Mouse (Mus musculus) cerebellum, adult 2 months (tissue): Measurements from ENCODE around the gene Tph1. TPM values are rescaled to one million over a fixed set of nuclear protein-coding genes. Genes with fewer than 3 reads are reported as not detected.
A peak's percentile ranks its signal among the peaks of the same experiment; 100 is the strongest.
"Not testable (repeated sequence)": the region's sequence is repeated elsewhere in the genome, so short reads cannot be mapped to it uniquely, and the experiment has no call there.

Source experiments
- DNase-seq, 2 experiments: peaks; one replicate each; pipeline ENCODE4 v3.0.0; 2021
- H3K27ac ChIP-seq: fragments of 200-500 bp; 2 replicates; pipeline ENCODE4 v1.5.1; 2012; ENCODE audit warnings: low read length, control low read depth, inconsistent platforms; ENCODE audit not compliant: insufficient read depth
- H3K27me3 ChIP-seq: fragments of 200-500 bp; 2 replicates; pipeline ENCODE4 v1.6.1; 2012; ENCODE audit warnings: inconsistent platforms, mild to moderate bottlenecking, low read length, moderate library complexity; ENCODE audit not compliant: control insufficient read depth, insufficient read depth
- H3K4me1 ChIP-seq: fragments of 200-500 bp; 2 replicates; pipeline ENCODE4 v1.6.1; 2011; ENCODE audit warnings: low read length; ENCODE audit not compliant: control insufficient read depth, insufficient read depth
- H3K4me3 ChIP-seq: fragments of 200-500 bp; replicated peaks from 2 replicates; pipeline ENCODE3; 2011; ENCODE audit warnings: mild to moderate bottlenecking, low read depth, low read length, control low read depth; ENCODE audit not compliant: insufficient read depth
- CTCF ChIP-seq: fragments of 200-500 bp; IDR thresholded peaks from 2 replicates; pipeline ENCODE4 v1.5.1; 2011; ENCODE audit warnings: low read depth, mild to moderate bottlenecking, control low read depth, low read length, moderate library complexity, borderline replicate concordance; ENCODE audit not compliant: insufficient read depth
- POLR2A ChIP-seq: fragments of 200-500 bp; IDR thresholded peaks from 2 replicates; pipeline ENCODE4 v1.6.1; 2011; ENCODE audit warnings: low read length, control low read depth, borderline replicate concordance; ENCODE audit not compliant: insufficient read depth
- WGBS: fragments of 180-500 bp; shearing (Covaris S2); methylation state at CpG from one replicate; pipeline ENCODE4 v1.1.7; 2018; 5-methylcytosine and 5-hydroxymethylcytosine counted together
- polyA plus RNA-seq: library from polyadenylated mRNA; depleted of rRNA; stranded (reverse); fragments of >200 nt; gene quantifications from 2 replicates; pipeline ENCODE4 v1.2.3, GENCODE M21; 2012

Tph1 gene
- polyA plus RNA-seq, 1 experiment: not detected

DNA sequence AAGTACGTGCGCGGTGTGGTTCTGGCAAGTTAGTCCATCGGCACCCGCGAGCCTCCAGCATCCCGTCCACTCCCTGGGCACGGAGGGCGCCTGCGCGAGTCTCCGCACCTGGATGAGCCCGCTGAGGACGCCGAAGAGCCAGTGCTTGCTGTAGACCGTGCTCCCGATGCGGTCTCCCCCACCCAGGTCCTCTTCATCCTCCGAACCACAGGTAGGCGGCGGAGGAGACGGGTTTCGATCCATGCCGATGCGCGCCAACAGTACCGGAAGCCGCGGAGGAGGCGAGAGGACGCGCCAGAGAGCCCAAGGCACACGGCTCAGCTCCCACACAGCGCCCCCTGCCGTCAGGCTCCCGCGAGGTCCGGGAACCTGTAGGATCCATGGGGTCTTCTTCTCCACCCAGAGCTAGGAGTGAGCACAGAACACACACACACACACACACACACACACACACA, 38.1 kb upstream of the Tph1 start, which contains the start of gene Saal1:
Saal1 (minus strand) TSS at position 291 of the 455 bp plus-strand sequence.
- peak within 1 kb of the TSS; percentile 72 for H3K4me3 ChIP-seq
- no peaks in the 10 kb centered on the region for H3K27me3 ChIP-seq
- peak within 1 kb of the TSS; percentile 75 for H3K27ac ChIP-seq
- TF ChIP-seq CTCF: peak; percentile 84
- peak; percentile 62; the same call in 1 of the 2 replicates for TF ChIP-seq POLR2A
- peaks cover 4% of the 10 kb centered on the region; the same call in 1 of the 2 replicates for H3K4me1 ChIP-seq
- peak; percentile 85 to 89 for DNase-seq
- under 1% methylated on average over 38 of the region's 38 CpGs for WGBS

DNA sequence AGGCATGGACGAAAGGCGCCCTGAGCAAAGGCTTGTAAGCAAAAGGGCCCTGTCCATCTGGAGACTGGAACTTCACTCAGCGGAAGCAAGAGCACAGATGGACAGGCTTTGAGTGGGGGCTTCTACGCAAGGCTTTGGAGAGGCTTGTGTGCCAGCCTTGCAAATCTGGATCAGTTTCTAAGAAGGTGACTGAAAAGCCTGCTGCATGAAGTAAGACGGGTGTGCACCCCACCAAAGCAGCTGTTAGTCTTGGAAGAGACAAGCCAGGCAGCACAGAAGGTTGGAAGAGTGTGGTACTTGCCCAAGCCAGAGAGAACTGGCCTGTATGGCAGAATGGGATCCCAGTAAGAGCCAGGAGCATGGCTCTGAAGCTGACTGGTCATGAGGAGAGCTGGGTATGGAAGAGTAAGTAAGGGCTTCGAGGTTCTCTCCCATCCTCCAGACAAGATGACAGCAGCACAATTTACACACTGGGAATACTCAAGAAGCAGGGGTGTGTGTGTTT, 28.2 kb upstream of the Tph1 start:
- H3K27me3 ChIP-seq: no peaks in the 10 kb centered on the region
- no peak overlapping the region for H3K4me3 ChIP-seq
- 24% methylated on average over 6 of the region's 6 CpGs for WGBS
- TF ChIP-seq CTCF: no peak
- TF ChIP-seq POLR2A: no peak
- H3K27ac ChIP-seq: no peak overlapping the region
- DNase-seq: peak; percentile 38 to 72
- H3K4me1 ChIP-seq: peaks cover 5% of the 10 kb centered on the region; the same call in 1 of the 2 replicates

DNA sequence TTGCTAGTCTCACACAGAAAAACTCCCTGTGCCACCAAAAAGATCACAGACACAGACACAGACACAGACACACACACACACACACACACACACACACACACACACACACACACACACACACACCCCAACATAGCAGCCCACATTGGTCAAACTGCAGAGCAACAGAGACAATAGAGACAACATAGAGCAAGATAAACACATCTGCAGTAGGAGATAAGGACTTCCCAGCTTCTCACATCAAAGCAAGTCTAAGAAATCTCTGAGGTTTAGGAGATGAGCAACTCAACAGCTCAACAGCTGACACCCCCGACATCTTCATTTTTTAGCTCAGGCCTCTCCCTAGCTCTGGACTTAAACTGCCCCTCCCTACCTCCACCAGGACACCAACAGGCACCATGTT, 24.4 kb upstream of the Tph1 start:
- 89% methylated on average over 1 of the region's 1 CpGs for WGBS
- no peak overlapping the region for H3K27ac ChIP-seq
- H3K4me3 ChIP-seq: no peak overlapping the region
- H3K4me1 ChIP-seq: peaks cover 5% of the 10 kb centered on the region; the same call in 1 of the 2 replicates
- no peak for DNase-seq
- TF ChIP-seq CTCF: no peak
- TF ChIP-seq POLR2A: no peak
- H3K27me3 ChIP-seq: no peaks in the 10 kb centered on the region

DNA sequence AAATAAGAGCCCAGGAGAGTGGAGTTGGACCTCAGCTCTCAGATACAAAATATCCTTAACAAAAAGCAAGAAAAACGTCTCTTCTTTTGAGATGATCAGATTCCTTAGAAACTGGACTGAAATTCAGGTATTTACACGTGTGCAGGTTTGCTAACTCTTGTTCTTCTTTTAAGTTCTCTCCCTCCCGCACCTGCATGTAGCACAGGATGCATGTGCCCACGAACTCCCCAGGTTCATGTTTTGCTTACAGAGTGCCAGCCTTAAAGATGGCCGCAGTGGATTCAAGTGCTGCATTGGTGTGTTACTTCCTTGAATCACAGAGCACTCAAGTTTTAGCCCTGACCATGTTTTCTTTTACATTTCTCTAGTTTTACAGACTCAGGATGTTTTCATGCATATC, 14.5 kb upstream of the Tph1 start:
- Histone ChIP-seq H3K4me3 (no peak overlapping the region), H3K4me1 (no peaks in the 10 kb centered on the region), H3K27me3 (no peaks in the 10 kb centered on the region), H3K27ac (no peak overlapping the region)
- DNase-seq: no peak
- 90% methylated on average over 5 of the region's 5 CpGs for WGBS
- TF ChIP-seq CTCF (no peak), POLR2A (no peak)

DNA sequence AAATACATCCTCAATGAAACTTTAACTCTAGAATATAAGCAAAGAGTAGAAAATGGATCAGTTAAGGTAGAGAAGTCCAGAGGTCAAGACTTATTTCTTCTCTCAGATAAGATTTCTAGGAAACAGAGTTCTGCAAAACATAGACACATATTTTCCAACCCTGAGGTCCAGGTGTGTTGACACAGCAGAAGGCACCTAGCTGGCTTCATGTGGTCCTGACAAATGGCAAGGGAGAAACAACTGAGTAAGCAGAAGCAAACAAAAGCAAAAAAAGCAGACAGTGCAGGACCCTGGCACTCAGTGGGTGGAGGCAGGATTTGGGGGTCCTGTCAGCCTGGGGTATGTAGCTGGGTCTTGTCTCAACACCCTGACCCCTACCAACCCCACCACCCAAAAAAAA, 8.4 kb upstream of the Tph1 start:
- Histone ChIP-seq H3K4me3 (no peak overlapping the region), H3K4me1 (peaks cover 17% of the 10 kb centered on the region), H3K27ac (no peak overlapping the region), H3K27me3 (no peaks in the 10 kb centered on the region)
- TF ChIP-seq CTCF (no peak), POLR2A (no peak)
- no peak for DNase-seq

DNA sequence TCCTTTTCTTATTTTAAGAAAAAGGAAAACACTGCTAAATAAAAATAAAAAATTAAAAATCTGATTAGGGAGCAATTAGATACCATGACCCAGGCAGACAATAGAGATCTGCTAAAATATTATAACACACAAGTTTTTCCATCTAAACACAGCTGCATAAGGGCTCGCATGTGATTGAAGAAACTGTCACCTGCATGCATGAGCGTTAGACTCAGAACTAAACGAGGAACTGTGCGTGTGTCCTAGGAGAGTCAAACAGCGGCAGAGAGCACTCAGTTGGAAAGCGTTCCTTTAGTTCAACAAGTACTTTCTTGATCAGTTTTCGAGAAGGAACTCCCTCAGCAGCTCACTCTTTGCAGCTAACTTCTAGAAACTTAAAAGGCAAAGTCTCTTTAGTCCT, 6.7 kb upstream of the Tph1 start:
- H3K4me3 ChIP-seq, H3K27ac ChIP-seq: not testable (repeated sequence)
- WGBS: 87% methylated on average over 7 of the region's 7 CpGs

DNA sequence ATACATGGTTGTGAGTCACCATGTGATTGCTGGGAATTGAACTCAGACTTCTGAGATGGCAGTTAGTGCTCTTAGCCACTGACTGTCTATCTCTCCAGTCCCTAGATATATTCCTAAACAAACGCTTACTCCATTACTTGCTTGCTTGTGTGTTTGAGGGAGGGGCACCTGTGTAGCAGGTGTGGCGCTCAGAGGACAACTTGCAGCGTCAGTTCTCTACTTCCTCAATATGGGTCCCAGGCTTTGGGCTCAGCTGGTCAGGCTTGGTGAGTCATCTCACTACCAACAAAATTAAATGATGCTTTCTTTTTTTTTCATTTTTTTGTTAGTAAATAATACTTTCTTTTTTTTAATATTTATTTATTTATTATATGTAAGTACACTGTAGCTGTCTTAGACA, 6.1 kb upstream of the Tph1 start:
- no peak overlapping the region for H3K4me3 ChIP-seq
- H3K4me1 ChIP-seq: peaks cover 17% of the 10 kb centered on the region
- H3K27me3 ChIP-seq: no peaks in the 10 kb centered on the region
- 98% methylated on average over 3 of the region's 3 CpGs for WGBS
- DNase-seq: no peak
- no peak overlapping the region for H3K27ac ChIP-seq
- TF ChIP-seq POLR2A (no peak), CTCF (no peak)

More for the DNA sequence above, 6.7 kb upstream of the Tph1 start:
- H3K4me1 ChIP-seq: peaks cover 17% of the 10 kb centered on the region
- not testable (repeated sequence) for H3K27me3 ChIP-seq, DNase-seq

DNA sequence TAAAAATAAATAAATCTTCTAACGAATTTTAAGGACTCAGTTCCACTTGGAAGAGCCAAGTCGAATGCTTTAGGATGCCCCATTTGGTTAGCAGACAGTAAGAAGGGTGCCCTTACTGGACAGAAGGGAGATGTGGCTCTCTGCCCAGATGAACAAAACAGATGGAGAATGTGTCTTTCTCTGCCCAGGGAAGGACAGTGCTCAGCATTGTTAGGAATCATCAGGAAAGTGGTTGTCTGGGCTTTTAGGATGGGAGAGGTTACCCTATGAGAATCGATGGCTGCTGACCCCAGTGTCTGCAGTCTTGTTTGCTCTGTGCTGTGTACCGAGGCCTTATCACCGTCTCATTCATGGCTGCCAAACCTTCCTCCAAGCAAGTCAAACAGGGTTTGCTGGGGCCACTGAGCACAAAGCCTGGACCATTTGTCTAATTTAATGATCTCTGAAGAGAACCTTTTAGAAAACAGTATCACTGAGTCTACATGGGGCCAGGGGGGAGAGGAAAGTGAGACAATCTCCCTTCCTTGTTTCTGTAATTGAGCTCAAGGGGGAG, 4.5 kb upstream of the Tph1 start:
- TF ChIP-seq POLR2A (no peak), CTCF (no peak)
- H3K27me3 ChIP-seq: no peaks in the 10 kb centered on the region
- H3K4me3 ChIP-seq: no peak overlapping the region
- 7% methylated on average over 5 of the region's 5 CpGs for WGBS
- H3K4me1 ChIP-seq: peaks cover 18% of the 10 kb centered on the region
- peak; percentile 52 to 80 for DNase-seq
- H3K27ac ChIP-seq: peak overlapping the region; percentile 60

DNA sequence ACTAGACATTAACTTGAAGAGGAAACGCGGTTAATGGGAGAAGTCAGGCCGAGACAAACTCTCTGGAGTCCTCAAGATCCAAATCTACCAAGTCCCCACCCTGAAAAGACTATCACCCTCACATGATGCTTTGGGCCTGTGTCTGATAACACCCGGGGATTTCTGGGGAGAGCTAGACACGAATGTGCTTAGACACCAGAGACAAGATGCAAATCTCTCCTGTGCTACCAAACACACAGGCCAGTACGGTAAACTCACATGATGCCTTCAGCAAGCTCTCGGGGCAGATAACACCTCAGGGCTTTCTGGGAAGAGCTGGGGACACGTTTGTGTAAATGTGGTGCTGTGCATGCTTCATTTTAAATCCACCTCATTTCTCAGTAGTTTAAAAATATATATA, 3.5 kb upstream of the Tph1 start:
- no peak for DNase-seq
- peaks cover 26% of the 10 kb centered on the region for H3K4me1 ChIP-seq
- no peaks in the 10 kb centered on the region for H3K27me3 ChIP-seq
- no peak overlapping the region for H3K4me3 ChIP-seq
- TF ChIP-seq CTCF (no peak), POLR2A (no peak)
- no peak overlapping the region for H3K27ac ChIP-seq
- WGBS: 87% methylated on average over 8 of the region's 8 CpGs
